Mouse (Mus musculus) CH12.LX (cell line): ENCODE measurements around the gene Hk2. TPM values are rescaled to one million over a fixed set of nuclear protein-coding genes. Genes with fewer than 3 reads are reported as not detected.

Experiments used
- DNase-seq: peaks from one replicate; pipeline ENCODE4 v3.0.0-alpha.2; 2013; ENCODE audit errors: extremely low read depth
- H3K27ac ChIP-seq: 2 replicates; pipeline ENCODE4 v1.5.1; 2012; ENCODE audit warnings: low read depth, mild to moderate bottlenecking, control low read depth, moderate library complexity; ENCODE audit not compliant: insufficient read depth
- H3K27me3 ChIP-seq: replicated peaks from 2 replicates; pipeline ENCODE3; 2012; ENCODE audit warnings: inconsistent platforms
- H3K36me3 ChIP-seq, 2 experiments: replicated peaks in 1 of 2; 2 replicates each; pipeline versions ENCODE3 to v1.6.1; 2012; ENCODE audit warnings: inconsistent platforms in 1 of 2, low read length in 1 of 2, mild to moderate bottlenecking in 1 of 2, mixed read lengths in 1 of 2, moderate library complexity in 1 of 2; ENCODE audit not compliant: control insufficient read depth in 1 of 2, insufficient read depth in 1 of 2
- H3K4me1 ChIP-seq, 2 experiments: 2 replicates each; pipeline ENCODE4 v1.6.1; 2012; ENCODE audit warnings: inconsistent platforms in 1 of 2, moderate library complexity in 1 of 2; ENCODE audit not compliant: insufficient read depth in 2 of 2, control insufficient read depth in 1 of 2
- H3K4me2 ChIP-seq: 2 replicates; pipeline ENCODE4 v1.6.1; 2012; ENCODE audit warnings: low read depth, mild to moderate bottlenecking, control low read depth; ENCODE audit not compliant: poor library complexity, insufficient read depth, severe bottlenecking
- H3K4me3 ChIP-seq, 3 experiments: fragments of 150-350 bp in 1 of 3; sonication (generic) in 1 of 3; replicated peaks in 1 of 3; 2 replicates each; pipeline versions ENCODE3 to v1.5.1; 2011 to 2012; ENCODE audit warnings: low read depth in 2 of 3, low read length in 2 of 3, mild to moderate bottlenecking in 2 of 3, moderate library complexity in 2 of 3, control low read depth in 1 of 3, improper control_type of control experiment in 1 of 3, inconsistent platforms in 1 of 3, mixed read lengths in 1 of 3; ENCODE audit not compliant: poor library complexity in 1 of 3
- H3K79me2 ChIP-seq: replicated peaks from 2 replicates; pipeline ENCODE4 v1.6.1; 2012; ENCODE audit warnings: mild to moderate bottlenecking, moderate library complexity; ENCODE audit not compliant: control insufficient read depth, poor library complexity, insufficient read depth, severe bottlenecking; ENCODE audit errors: extremely low read depth
- H3K9ac ChIP-seq: 2 replicates; pipeline ENCODE4 v1.6.1; 2012; ENCODE audit warnings: low read depth, mild to moderate bottlenecking, control low read depth, moderate library complexity; ENCODE audit not compliant: insufficient read depth
- H3K9me3 ChIP-seq: replicated peaks from 2 replicates; pipeline ENCODE3; 2012; ENCODE audit warnings: low read length, inconsistent platforms, mixed read lengths
- CHD1 ChIP-seq: IDR thresholded peaks from 2 replicates; pipeline ENCODE4 v1.6.1; 2012; ENCODE audit warnings: low read depth, low read length, improper control_type of control experiment, inconsistent platforms
- CHD2 ChIP-seq: IDR thresholded peaks from 2 replicates; pipeline ENCODE4 v1.6.1; 2011; ENCODE audit warnings: low read length, improper control_type of control experiment
- E2F4 ChIP-seq: IDR thresholded peaks from 2 replicates; pipeline ENCODE4 v1.6.1; 2011; ENCODE audit warnings: low read depth, low read length, improper control_type of control experiment; ENCODE audit not compliant: insufficient replicate concordance
- GABPA ChIP-seq: IDR thresholded peaks from 2 replicates; pipeline ENCODE4 v1.6.1; 2012; ENCODE audit warnings: low read depth, low read length, improper control_type of control experiment, inconsistent platforms; ENCODE audit not compliant: insufficient replicate concordance
- IRF4 ChIP-seq: IDR thresholded peaks from 2 replicates; pipeline ENCODE4 v1.6.1; 2014; ENCODE audit warnings: low read depth, mild to moderate bottlenecking, inconsistent platforms, low read length, improper control_type of control experiment
- JUN ChIP-seq: IDR thresholded peaks from 2 replicates; pipeline ENCODE4 v1.6.1; 2011; ENCODE audit warnings: low read depth, mild to moderate bottlenecking, low read length, improper control_type of control experiment, moderate library complexity; ENCODE audit not compliant: insufficient read depth
- KAT2A ChIP-seq: IDR thresholded peaks from 2 replicates; pipeline ENCODE4 v1.6.1; 2012; ENCODE audit warnings: low read length, improper control_type of control experiment, inconsistent platforms; ENCODE audit not compliant: insufficient replicate concordance
- MAFK ChIP-seq: IDR thresholded peaks from 2 replicates; pipeline ENCODE4 v1.6.1; 2011; ENCODE audit warnings: low read length, improper control_type of control experiment; ENCODE audit not compliant: insufficient replicate concordance
- MAZ ChIP-seq: IDR thresholded peaks from 2 replicates; pipeline ENCODE4 v1.6.1; 2012; ENCODE audit warnings: low read depth, mild to moderate bottlenecking, inconsistent platforms, low read length, improper control_type of control experiment, moderate library complexity
- MXI1 ChIP-seq: IDR thresholded peaks from 2 replicates; pipeline ENCODE4 v1.6.1; 2011; ENCODE audit warnings: mild to moderate bottlenecking, low read depth, low read length, improper control_type of control experiment
- NELFE ChIP-seq: IDR thresholded peaks from 2 replicates; pipeline ENCODE4 v1.6.1; 2011; ENCODE audit warnings: low read depth, low read length, improper control_type of control experiment
- NRF1 ChIP-seq: IDR thresholded peaks from 2 replicates; pipeline ENCODE4 v1.6.1; 2014; ENCODE audit warnings: low read depth, mild to moderate bottlenecking, inconsistent platforms, low read length, improper control_type of control experiment, moderate library complexity
- PAX5 ChIP-seq: IDR thresholded peaks from 2 replicates; pipeline ENCODE4 v1.6.1; 2012; ENCODE audit warnings: low read length, inconsistent platforms, mixed read lengths
- POLR2A ChIP-seq: IDR thresholded peaks from 2 replicates; pipeline ENCODE4 v1.6.1; 2011; ENCODE audit warnings: low read depth, mild to moderate bottlenecking, improper control_type of control experiment, low read length
- POLR2AphosphoS2 ChIP-seq: IDR thresholded peaks from 2 replicates; pipeline ENCODE4 v1.6.1; 2011; ENCODE audit warnings: low read depth, low read length, improper control_type of control experiment
- SIN3A ChIP-seq: IDR thresholded peaks from 2 replicates; pipeline ENCODE4 v1.6.1; 2012; ENCODE audit warnings: low read length, improper control_type of control experiment, inconsistent platforms
- SMC3 ChIP-seq: IDR thresholded peaks from 2 replicates; pipeline ENCODE4 v1.6.1; 2011; ENCODE audit warnings: low read depth, low read length, improper control_type of control experiment
- TBP ChIP-seq: conservative IDR thresholded peaks from 2 replicates; pipeline ENCODE4 v1.6.1; 2011; ENCODE audit warnings: low read depth, low read length, improper control_type of control experiment
- USF1 ChIP-seq: IDR thresholded peaks from 2 replicates; pipeline ENCODE4 v1.6.1; 2014; ENCODE audit warnings: low read depth, mild to moderate bottlenecking, inconsistent platforms, low read length, improper control_type of control experiment
- USF2 ChIP-seq: conservative IDR thresholded peaks from 2 replicates; pipeline ENCODE4 v1.6.1; 2011; ENCODE audit warnings: low read depth, low read length, improper control_type of control experiment
- ZC3H11A ChIP-seq: IDR thresholded peaks from 2 replicates; pipeline ENCODE4 v1.6.1; 2012; ENCODE audit warnings: low read depth, mild to moderate bottlenecking, inconsistent platforms, low read length, improper control_type of control experiment
- ZMIZ1 ChIP-seq: IDR thresholded peaks from 2 replicates; pipeline ENCODE4 v1.6.1; 2012; ENCODE audit warnings: low read depth, mild to moderate bottlenecking, inconsistent platforms, low read length, improper control_type of control experiment
- ZNF384 ChIP-seq: IDR thresholded peaks from 2 replicates; pipeline ENCODE4 v1.6.1; 2012; ENCODE audit warnings: low read depth, low read length, improper control_type of control experiment, inconsistent platforms
- dilution Hi-C: fragments of 300-500 bp; cut with MboI; formaldehyde crosslinking; loops from 2 replicates; pipeline ENCODE4 v1.14.3; 2020; ENCODE audit warnings: low sequenced_read_pairs; ENCODE audit not compliant: extremely low pct_unique_long_range_greater_than_20kb, extremely low pct_ligation_motif_present
- in situ Hi-C: fragments of 300-500 bp; cut with MboI; formaldehyde crosslinking; loops from 3 replicates; pipeline ENCODE4 v1.14.3; 2019; ENCODE audit warnings: low sequenced_read_pairs, low pct_ligation_motif_present, low pct_unique_long_range_greater_than_20kb, mixed read lengths
- polyA plus RNA-seq: library from polyadenylated mRNA; unstranded; fragments of >175 nt; gene quantifications from 2 replicates; pipeline ENCODE4 v1.2.1, GENCODE M21; 2012; ENCODE audit warnings: low read depth; ENCODE audit not compliant: insufficient read length
- total RNA-seq, 2 experiments: library from RNA; depleted of rRNA; stranded (reverse); fragments of 300-350 nt in 1 of 2; fragments of >200 nt in 1 of 2; gene quantifications; 2 replicates each; pipeline ENCODE4 v1.2.3; 2012 to 2014

Gene Hk2
- total and polyA plus RNA-seq, 3 experiments, result 64.2 to 149 (median 75.3) TPM

GRCm38 (mm10) chr6:82798202-82798737, 24.0 kb upstream of the Hk2 start:
- in situ Hi-C loops (no loop called here), dilution Hi-C loops (no loop called here)
- no peak overlapping the region for H3K9ac ChIP-seq
- peaks cover 3 to 6% of the 10 kb centered on the region in 2 experiments; a peak in 3 of 4 replicates for H3K4me1 ChIP-seq
- no peaks in the 10 kb centered on the region for H3K27me3 ChIP-seq
- no peaks in the 10 kb centered on the region for H3K9me3 ChIP-seq
- H3K36me3 ChIP-seq, result no peaks in the 10 kb centered on the region
- H3K27ac ChIP-seq, result no peak overlapping the region
- H3K79me2 ChIP-seq, result no peaks in the 10 kb centered on the region
- TF ChIP-seq ZMIZ1 (no peak), PAX5 (no peak), MAZ (no peak), USF2 (no peak), TBP (no peak), IRF4 (no peak), NRF1 (no peak), POLR2A (no peak), SIN3A (no peak), SMC3 (no peak), CHD1 (no peak), JUN (no peak), GABPA (no peak), E2F4 (no peak), NELFE (no peak), CHD2 (no peak)
- no peak overlapping the region for H3K4me3 ChIP-seq
- H3K4me2 ChIP-seq, result no peak overlapping the region
- no peak for DNase-seq

- no peaks in the 10 kb centered on the region for H3K27me3 ChIP-seq
- in situ Hi-C loops, result no loop called here
These were observed 23.1 kb upstream of the Hk2 start for GRCm38 (mm10) chr6:82797300-82797839.

More at GRCm38 (mm10) chr6:82797300-82797839, 23.1 kb upstream of the Hk2 start:
- no peak overlapping the region for H3K27ac ChIP-seq
- peaks cover 3 to 6% of the 10 kb centered on the region in 2 experiments; a peak in 3 of 4 replicates for H3K4me1 ChIP-seq
- no peak overlapping the region for H3K4me2 ChIP-seq
- H3K4me3 ChIP-seq, result no peak overlapping the region
- dilution Hi-C loops, result no loop called here
- no peaks in the 10 kb centered on the region for H3K36me3 ChIP-seq
- H3K79me2 ChIP-seq, result no peaks in the 10 kb centered on the region
- TF ChIP-seq SMC3 (no peak), USF2 (no peak), NRF1 (no peak), ZNF384 (no peak), GABPA (no peak), USF1 (no peak), CHD1 (no peak), TBP (no peak), SIN3A (no peak), KAT2A (no peak), POLR2AphosphoS2 (no peak), MAFK (no peak), ZC3H11A (no peak), MXI1 (no peak)
- no peak for DNase-seq
- no peaks in the 10 kb centered on the region for H3K9me3 ChIP-seq
- no peak overlapping the region for H3K9ac ChIP-seq
